Mouse (Mus musculus) forelimb bud, embryonic 11.5 days (tissue): ENCODE measurements around the gene Egln2.

ENCODE experiments used
- DNase-seq: peaks from one replicate; pipeline ENCODE4 v3.0.0-alpha.2; 2012; ENCODE audit warnings: low read depth, low spot score

The Egln2 gene

DNA sequence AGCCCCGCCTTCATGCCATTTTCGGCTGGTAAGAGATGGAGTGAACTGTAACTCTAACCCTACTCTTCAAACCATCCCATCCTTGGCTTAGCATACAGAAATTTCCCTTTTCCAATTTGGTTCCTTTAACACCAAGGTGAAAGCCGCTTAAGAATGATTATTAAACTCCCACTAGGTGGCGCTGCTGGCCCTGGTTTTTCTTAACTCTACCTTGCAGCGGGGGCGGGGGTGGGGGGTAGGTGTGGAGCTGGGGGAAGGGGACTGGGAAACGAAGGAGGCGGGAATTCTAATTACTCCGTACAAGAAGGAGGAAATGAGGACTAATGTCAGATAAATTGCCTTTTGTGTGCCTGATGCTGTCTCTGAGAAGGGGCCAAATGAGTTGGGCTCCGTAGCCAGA is 34.0 kb downstream of the Egln2 start:
- DNase-seq: peak; percentile 81

- DNase-seq: no peak
Observed at GRCm38 (mm10) chr7:27131387-27131786, 35.2 kb downstream of the Egln2 start.

GRCm38 (mm10) chr7:27130521-27131370 is 35.9 kb downstream of the Egln2 start:
- DNase-seq: no peak

- DNase-seq: no peak
Observed at GRCm38 (mm10) chr7:27129811-27130210, 36.8 kb downstream of the Egln2 start.

- no peak for DNase-seq
Observed at GRCm38 (mm10) chr7:27128946-27129345, 37.7 kb downstream of the Egln2 start.

DNA sequence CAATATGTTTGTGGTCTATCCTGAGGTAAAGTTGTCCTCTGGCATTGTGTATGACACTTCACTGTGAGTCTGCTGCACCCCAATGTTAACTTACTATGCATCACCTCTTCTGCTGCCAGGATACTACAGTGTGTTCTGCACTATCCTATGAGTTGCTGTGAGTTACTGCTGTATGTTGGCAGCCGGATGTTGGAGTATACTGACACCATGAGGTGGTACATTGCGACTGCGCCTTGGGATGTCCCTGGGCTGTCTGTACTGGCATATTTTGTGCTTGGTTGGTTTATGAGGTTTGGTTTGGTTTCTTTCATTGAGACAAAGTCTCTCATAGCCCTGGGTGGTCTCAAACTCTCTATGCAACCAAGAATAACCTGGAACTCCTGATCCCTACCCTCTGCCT is 38.4 kb downstream of the Egln2 start:
- DNase-seq: no peak

- DNase-seq: no peak
Observed at GRCm38 (mm10) chr7:27124969-27125368, 41.6 kb downstream of the Egln2 start.

GRCm38 (mm10) chr7:27124305-27124832 is 42.2 kb downstream of the Egln2 start:
- DNase-seq: no peak

- no peak for DNase-seq
Observed at GRCm38 (mm10) chr7:27119676-27120075, 46.9 kb downstream of the Egln2 start, which contains the start of gene Cyp2f2. TSS of gene Cyp2f2 (plus strand) at chr7:27119909.

GRCm38 (mm10) chr7:27118033-27118511 is 48.5 kb downstream of the Egln2 start:
- no peak for DNase-seq

- no peak for DNase-seq
Observed at GRCm38 (mm10) chr7:27111987-27112386, 54.6 kb downstream of the Egln2 start.

GRCm38 (mm10) chr7:27111038-27111437 is 55.6 kb downstream of the Egln2 start:
- DNase-seq: no peak

DNA sequence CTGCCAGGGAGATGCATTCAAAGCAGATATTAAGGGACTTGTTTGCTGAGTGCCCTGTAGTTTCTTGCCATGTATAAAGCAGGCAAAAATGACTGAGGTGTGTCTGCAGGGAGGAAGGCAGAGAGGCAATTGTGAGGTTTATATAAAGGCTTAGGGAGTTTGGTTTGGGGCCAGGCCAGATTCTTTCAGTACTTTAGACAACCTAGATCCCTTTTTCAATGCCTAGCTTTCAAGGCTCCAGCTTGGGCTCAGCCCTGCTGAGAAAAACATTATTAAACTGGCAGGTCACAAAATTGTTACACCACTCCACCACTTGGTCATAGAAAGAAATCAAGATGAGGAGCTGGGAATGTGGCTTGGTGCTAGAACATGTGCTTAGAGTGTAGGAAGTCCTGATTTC is 56.3 kb downstream of the Egln2 start:
- DNase-seq: no peak
